Mouse (Mus musculus): Measurements from ENCODE around the gene Gjb2. TPM values are rescaled to one million over a fixed set of nuclear protein-coding genes. Genes with fewer than 3 reads are reported as not detected.

The Gjb2 gene
- total and polyA plus RNA-seq, 2 experiments from 2014 or later: 12.9 to 17.8 TPM

- H3K9ac ChIP-seq (replicated peaks; ENCODE audit: low read length, poor library complexity, severe bottlenecking): peak overlapping the region; percentile 48
- H3K9me3 ChIP-seq (ENCODE audit: low read length): no peaks in the 10 kb centered on the region
- H3K36me3 ChIP-seq (ENCODE audit: insufficient read depth, low read length): no peaks in the 10 kb centered on the region
- WGBS: 1% methylated on average over 22 of the region's 22 CpGs
- DNase-seq (ENCODE audit: low spot score): no peak
- H3K27me3 ChIP-seq (ENCODE audit: insufficient read depth, low read length): peaks cover 49% of the 10 kb centered on the region
- no peaks in the 10 kb centered on the region for H3K4me1 ChIP-seq (ENCODE audit: insufficient read depth, low read length)
- H3K4me3 ChIP-seq (ENCODE audit: low read depth, low read length): peak overlapping the region; percentile 50
- no peak for TF ChIP-seq CTCF (IDR thresholded peaks at IDR 0.05)
- H3K4me2 ChIP-seq (ENCODE audit: low read depth, low read length, poor library complexity, severe bottlenecking): peak overlapping the region; percentile 100
- no peak overlapping the region for H3K27ac ChIP-seq (ENCODE audit: low read depth, low read length)
- ATAC-seq (ENCODE audit: low FRiP score): no peak
Observed at GRCm38 (mm10) chr14:57103711-57104105, 794 bp downstream of the Gjb2 start.

GRCm38 (mm10) chr14:57103121-57103520 lies 1.4 kb downstream of the Gjb2 start:
- no peaks in the 10 kb centered on the region for H3K9me3 ChIP-seq (ENCODE audit: low read length)
- no peaks in the 10 kb centered on the region for H3K4me1 ChIP-seq (ENCODE audit: insufficient read depth, low read length)
- H3K27me3 ChIP-seq (ENCODE audit: insufficient read depth, low read length): peaks cover 49% of the 10 kb centered on the region
- H3K9ac ChIP-seq (replicated peaks; ENCODE audit: low read length, poor library complexity, severe bottlenecking): no peak overlapping the region
- H3K27ac ChIP-seq (ENCODE audit: low read depth, low read length): no peak overlapping the region
- no peak for TF ChIP-seq CTCF (IDR thresholded peaks at IDR 0.05)
- H3K4me3 ChIP-seq (ENCODE audit: low read depth, low read length): peak overlapping the region; percentile 50; the same call in 1 of the 2 replicates
- DNase-seq (ENCODE audit: low spot score) (no peak), ATAC-seq (ENCODE audit: low FRiP score) (no peak)
- H3K36me3 ChIP-seq (ENCODE audit: insufficient read depth, low read length): no peaks in the 10 kb centered on the region
- 62% methylated on average over 6 of the region's 6 CpGs for WGBS
- H3K4me2 ChIP-seq (ENCODE audit: low read depth, low read length, poor library complexity, severe bottlenecking): no peak overlapping the region

GRCm38 (mm10) chr14:57101623-57102022 lies 2.9 kb downstream of the Gjb2 start:
- Histone ChIP-seq H3K4me1 (ENCODE audit: insufficient read depth, low read length) (no peaks in the 10 kb centered on the region), H3K4me2 (ENCODE audit: low read depth, low read length, poor library complexity, severe bottlenecking) (no peak overlapping the region), H3K27ac (ENCODE audit: low read depth, low read length) (no peak overlapping the region), H3K27me3 (ENCODE audit: insufficient read depth, low read length) (peaks cover 42% of the 10 kb centered on the region), H3K4me3 (ENCODE audit: low read depth, low read length) (no peak overlapping the region), H3K9me3 (ENCODE audit: low read length) (no peaks in the 10 kb centered on the region), H3K9ac (replicated peaks; ENCODE audit: low read length, poor library complexity, severe bottlenecking) (no peak overlapping the region), H3K36me3 (ENCODE audit: insufficient read depth, low read length) (no peaks in the 10 kb centered on the region)
- no peak for DNase-seq (ENCODE audit: low spot score)
- 90% methylated on average over 7 of the region's 7 CpGs for WGBS
- no peak for TF ChIP-seq CTCF (IDR thresholded peaks at IDR 0.05)
- ATAC-seq (ENCODE audit: low FRiP score): no peak

GRCm38 (mm10) chr14:57095855-57096254 lies 8.6 kb downstream of the Gjb2 start:
- H3K27me3 ChIP-seq (ENCODE audit: insufficient read depth, low read length): no peaks in the 10 kb centered on the region
- H3K9ac ChIP-seq (replicated peaks; ENCODE audit: low read length, poor library complexity, severe bottlenecking): no peak overlapping the region
- no peak for DNase-seq (ENCODE audit: low spot score)
- no peak for TF ChIP-seq CTCF (IDR thresholded peaks at IDR 0.05)
- no peaks in the 10 kb centered on the region for H3K9me3 ChIP-seq (ENCODE audit: low read length)
- no peaks in the 10 kb centered on the region for H3K36me3 ChIP-seq (ENCODE audit: insufficient read depth, low read length)
- no peaks in the 10 kb centered on the region for H3K4me1 ChIP-seq (ENCODE audit: insufficient read depth, low read length)
- WGBS: 76% methylated on average over 4 of the region's 4 CpGs
- no peak overlapping the region for H3K4me2 ChIP-seq (ENCODE audit: low read depth, low read length, poor library complexity, severe bottlenecking)
- ATAC-seq (ENCODE audit: low FRiP score): no peak
- no peak overlapping the region for H3K27ac ChIP-seq (ENCODE audit: low read depth, low read length)
- no peak overlapping the region for H3K4me3 ChIP-seq (ENCODE audit: low read depth, low read length)

- WGBS: 8% methylated on average over 8 of the region's 8 CpGs
- no peaks in the 10 kb centered on the region for H3K27me3 ChIP-seq (ENCODE audit: insufficient read depth, low read length)
- no peak for ATAC-seq (ENCODE audit: low FRiP score)
Observed at GRCm38 (mm10) chr14:57093029-57093428, 11.5 kb downstream of the Gjb2 start.

GRCm38 (mm10) chr14:57090001-57090400 lies 14.5 kb downstream of the Gjb2 start:
- DNase-seq (ENCODE audit: low spot score) (no peak), ATAC-seq (ENCODE audit: low FRiP score) (no peak)
- no peak for TF ChIP-seq CTCF (IDR thresholded peaks at IDR 0.05)
- 68% methylated on average over 2 of the region's 2 CpGs for WGBS
- no peak overlapping the region for H3K4me3 ChIP-seq (ENCODE audit: low read depth, low read length)
- H3K27ac ChIP-seq (ENCODE audit: low read depth, low read length): no peak overlapping the region
- no peak overlapping the region for H3K9ac ChIP-seq (replicated peaks; ENCODE audit: low read length, poor library complexity, severe bottlenecking)
- H3K4me2 ChIP-seq (ENCODE audit: low read depth, low read length, poor library complexity, severe bottlenecking): no peak overlapping the region
- H3K36me3 ChIP-seq (ENCODE audit: insufficient read depth, low read length): no peaks in the 10 kb centered on the region
- H3K27me3 ChIP-seq (ENCODE audit: insufficient read depth, low read length): no peaks in the 10 kb centered on the region
- H3K9me3 ChIP-seq (ENCODE audit: low read length): no peaks in the 10 kb centered on the region
- no peaks in the 10 kb centered on the region for H3K4me1 ChIP-seq (ENCODE audit: insufficient read depth, low read length)

More at GRCm38 (mm10) chr14:57093029-57093428, 11.5 kb downstream of the Gjb2 start:
- TF ChIP-seq CTCF (IDR thresholded peaks at IDR 0.05): peak; percentile 67
- no peak overlapping the region for H3K4me3 ChIP-seq (ENCODE audit: low read depth, low read length)
- H3K4me1 ChIP-seq (ENCODE audit: insufficient read depth, low read length): no peaks in the 10 kb centered on the region
- no peak overlapping the region for H3K27ac ChIP-seq (ENCODE audit: low read depth, low read length)
- no peaks in the 10 kb centered on the region for H3K36me3 ChIP-seq (ENCODE audit: insufficient read depth, low read length)
- no peak overlapping the region for H3K4me2 ChIP-seq (ENCODE audit: low read depth, low read length, poor library complexity, severe bottlenecking)
- H3K9me3 ChIP-seq (ENCODE audit: low read length): no peaks in the 10 kb centered on the region
- DNase-seq (ENCODE audit: low spot score): peak; percentile 58
- H3K9ac ChIP-seq (replicated peaks; ENCODE audit: low read length, poor library complexity, severe bottlenecking): no peak overlapping the region

Measured in midbrain, postnatal 0 days (tissue).